Mouse (Mus musculus): ENCODE data around the gene Rad51b. TPM values are rescaled to one million over a fixed set of nuclear protein-coding genes. Genes with fewer than 3 reads are reported as not detected.

The Rad51b gene
- polyA plus RNA-seq, 1 experiment from 2014 or later: 4.3 TPM

DNA sequence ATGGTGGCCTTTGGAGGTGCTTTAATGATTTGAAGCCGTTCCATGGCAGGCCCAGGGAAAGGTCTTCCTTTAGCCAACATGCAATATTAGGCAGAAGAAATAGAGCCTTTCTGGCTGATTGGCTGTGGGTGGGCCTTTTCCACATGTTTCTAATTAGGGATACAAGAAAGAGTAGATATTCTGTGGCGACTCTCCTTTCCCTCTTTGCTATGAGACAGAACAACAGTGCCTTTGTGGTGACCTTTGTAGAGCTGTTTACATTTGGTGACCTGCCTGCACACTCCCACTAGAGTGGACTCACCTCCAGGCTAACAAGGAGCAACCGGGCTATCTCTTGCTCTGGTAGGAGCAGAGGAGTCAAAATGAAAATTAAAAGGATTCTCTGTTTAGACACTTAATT, 386.3 kb downstream of the Rad51b start:
- H3K9ac ChIP-seq: no peak overlapping the region
- no peaks in the 10 kb centered on the region for H3K36me3 ChIP-seq (replicated peaks)
- no peak overlapping the region for H3K4me2 ChIP-seq
- 63% methylated on average over 3 of the region's 3 CpGs for WGBS (ENCODE audit: insufficient replicate concordance)
- ATAC-seq (ENCODE audit: insufficient read depth): no peak
- peaks cover 13% of the 10 kb centered on the region; the same call in 1 of the 2 replicates for H3K4me1 ChIP-seq (replicated peaks)
- no peak overlapping the region for H3K4me3 ChIP-seq (replicated peaks)
- no peaks in the 10 kb centered on the region for H3K9me3 ChIP-seq (replicated peaks)
- H3K27ac ChIP-seq (replicated peaks): peak overlapping the region; percentile 48; the same call in 1 of the 2 replicates
- no peaks in the 10 kb centered on the region for H3K27me3 ChIP-seq

DNA sequence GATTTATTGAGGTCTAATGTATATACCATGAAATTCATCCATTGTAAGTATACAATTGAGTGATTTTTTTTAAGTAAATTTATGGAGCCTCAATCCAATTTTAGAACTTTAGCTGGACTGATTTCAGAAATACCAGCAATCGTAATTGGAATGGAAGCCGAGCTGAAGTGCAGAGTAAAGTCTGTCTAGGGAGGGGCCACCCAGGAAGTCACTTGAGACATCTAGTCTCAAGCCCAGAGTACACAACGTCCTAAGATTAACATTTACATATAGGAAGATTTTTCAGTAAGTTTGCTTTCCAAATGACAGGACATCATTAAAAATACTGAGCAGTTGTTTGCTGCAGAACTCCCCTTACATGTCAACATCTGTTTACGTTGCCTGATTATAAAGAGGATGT, 386.7 kb downstream of the Rad51b start:
- ATAC-seq (ENCODE audit: insufficient read depth): no peak
- no peaks in the 10 kb centered on the region for H3K27me3 ChIP-seq
- H3K4me2 ChIP-seq: no peak overlapping the region
- H3K36me3 ChIP-seq (replicated peaks): no peaks in the 10 kb centered on the region
- H3K9me3 ChIP-seq (replicated peaks): no peaks in the 10 kb centered on the region
- H3K4me1 ChIP-seq (replicated peaks): peaks cover 15% of the 10 kb centered on the region; the same call in 1 of the 2 replicates
- H3K9ac ChIP-seq: no peak overlapping the region
- H3K4me3 ChIP-seq (replicated peaks): no peak overlapping the region
- WGBS (ENCODE audit: insufficient replicate concordance): 56% methylated on average over 4 of the region's 4 CpGs
- no peak overlapping the region; the same call in 1 of the 2 replicates for H3K27ac ChIP-seq (replicated peaks)

DNA sequence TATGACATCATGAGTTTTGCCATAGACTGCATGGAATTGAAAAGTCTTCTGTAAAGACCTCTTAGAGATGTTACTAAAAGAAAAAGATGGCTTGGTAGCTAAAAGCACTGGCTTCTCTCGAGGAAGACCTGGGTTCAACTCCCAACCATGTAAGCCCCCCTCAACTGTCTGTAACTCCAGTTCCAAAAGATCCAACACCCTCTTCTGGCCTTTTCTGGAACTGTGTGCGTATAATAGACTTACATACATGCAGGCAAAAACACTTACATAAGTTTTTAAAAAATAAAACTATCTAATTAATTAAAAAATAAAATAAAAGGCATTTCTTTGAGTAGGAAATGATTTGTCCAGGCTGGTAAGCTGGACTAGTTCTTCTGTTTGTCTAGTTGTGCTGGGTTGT, 387.3 kb downstream of the Rad51b start:
- Histone ChIP-seq H3K36me3 (replicated peaks) (no peaks in the 10 kb centered on the region), H3K27ac (replicated peaks) (no peak overlapping the region; the same call in 1 of the 2 replicates), H3K9me3 (replicated peaks) (no peaks in the 10 kb centered on the region), H3K4me3 (replicated peaks) (no peak overlapping the region), H3K4me1 (replicated peaks) (peaks cover 16% of the 10 kb centered on the region; the same call in 1 of the 2 replicates), H3K4me2 (no peak overlapping the region), H3K27me3 (no peaks in the 10 kb centered on the region), H3K9ac (no peak overlapping the region)
- 64% methylated on average over 2 of the region's 2 CpGs for WGBS (ENCODE audit: insufficient replicate concordance)
- ATAC-seq (ENCODE audit: insufficient read depth): no peak

DNA sequence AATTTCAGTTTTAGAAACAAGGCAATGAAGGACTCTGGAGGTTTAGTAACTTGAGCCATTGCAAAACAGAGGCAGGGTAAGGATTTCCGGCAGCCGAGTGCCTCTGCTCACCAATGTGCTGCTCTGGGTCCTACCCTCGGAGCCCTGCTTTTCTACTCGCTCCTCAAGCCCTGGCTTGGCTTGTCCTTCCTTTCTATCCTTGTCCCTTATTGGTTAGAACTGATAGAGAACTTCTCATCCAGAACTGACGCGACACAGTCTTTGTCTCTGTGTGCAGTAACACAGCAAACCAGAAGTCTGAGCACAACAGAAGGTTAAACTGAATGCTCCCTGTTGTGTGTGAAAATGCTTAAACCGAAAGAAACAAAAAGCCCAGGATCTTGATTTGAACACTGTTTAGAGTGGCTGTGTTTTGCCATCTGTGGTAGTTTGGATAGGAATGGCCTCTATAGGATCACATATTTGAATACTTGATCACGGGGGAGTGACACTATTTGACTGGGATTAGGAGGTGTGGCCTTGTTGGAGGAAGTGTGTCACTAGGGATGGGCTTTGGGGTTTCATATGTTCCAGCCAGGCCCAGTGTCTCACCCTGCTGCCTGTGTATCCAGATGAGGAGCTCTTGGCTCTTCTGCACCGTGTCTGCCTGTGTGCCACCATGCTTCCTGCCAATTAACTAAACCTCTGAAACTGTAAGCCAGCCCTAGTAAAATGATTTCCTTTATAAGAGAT, 389.7 kb downstream of the Rad51b start:
- Histone ChIP-seq H3K4me2 (no peak overlapping the region), H3K4me1 (replicated peaks) (peaks cover 16% of the 10 kb centered on the region; the same call in 1 of the 2 replicates), H3K9me3 (replicated peaks) (no peaks in the 10 kb centered on the region), H3K9ac (no peak overlapping the region), H3K4me3 (replicated peaks) (no peak overlapping the region), H3K27ac (replicated peaks) (no peak overlapping the region; the same call in 1 of the 2 replicates), H3K36me3 (replicated peaks) (no peaks in the 10 kb centered on the region), H3K27me3 (no peaks in the 10 kb centered on the region)
- 60% methylated on average over 9 of the region's 9 CpGs for WGBS (ENCODE audit: insufficient replicate concordance)
- ATAC-seq (ENCODE audit: insufficient read depth): no peak

DNA sequence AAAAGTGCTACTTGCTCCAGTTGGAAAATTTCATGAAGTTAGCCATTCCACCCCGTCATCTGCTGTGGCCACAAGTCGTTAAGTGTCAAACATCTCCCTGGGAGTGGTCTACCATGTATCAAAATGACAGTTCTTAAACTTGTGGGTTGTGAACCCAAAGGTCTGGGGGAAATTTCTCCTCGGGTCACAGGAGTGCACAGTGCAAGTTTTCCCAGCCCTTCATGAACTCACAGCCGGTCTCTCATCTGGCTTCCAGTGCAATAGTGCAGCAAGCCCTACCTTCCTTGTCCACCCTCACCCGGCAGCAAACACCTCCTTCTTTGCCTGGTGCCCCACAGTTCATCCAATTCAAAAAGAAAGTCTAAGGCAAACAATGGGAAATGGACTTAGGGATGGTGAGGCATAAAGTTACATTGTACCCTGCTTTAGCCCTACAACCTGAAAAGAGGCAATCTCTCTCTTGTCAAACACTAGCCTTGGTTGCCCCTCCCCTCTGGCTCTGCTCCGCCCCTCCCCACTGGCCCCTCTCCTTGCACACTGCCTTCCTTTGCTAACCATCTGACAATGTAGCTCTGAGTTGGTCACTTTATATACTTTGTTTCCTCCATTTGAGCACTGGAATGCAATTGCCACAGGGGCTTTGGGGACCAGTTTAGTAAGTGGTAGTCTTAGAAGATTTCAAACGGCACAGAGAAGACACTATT, 390.8 kb downstream of the Rad51b start:
- H3K36me3 ChIP-seq (replicated peaks): no peaks in the 10 kb centered on the region
- 0 out of 2 replicates have a peak overlapping the region, but pooled peaks have one; percentile 10 for H3K27ac ChIP-seq (replicated peaks)
- H3K27me3 ChIP-seq: no peaks in the 10 kb centered on the region
- no peak overlapping the region for H3K9ac ChIP-seq
- H3K4me1 ChIP-seq (replicated peaks): peaks cover 20% of the 10 kb centered on the region; the same call in 1 of the 2 replicates
- no peak for ATAC-seq (ENCODE audit: insufficient read depth)
- H3K9me3 ChIP-seq (replicated peaks): no peaks in the 10 kb centered on the region
- no peak overlapping the region for H3K4me2 ChIP-seq
- WGBS (ENCODE audit: insufficient replicate concordance): 36% methylated on average over 7 of the region's 7 CpGs
- no peak overlapping the region for H3K4me3 ChIP-seq (replicated peaks)

DNA sequence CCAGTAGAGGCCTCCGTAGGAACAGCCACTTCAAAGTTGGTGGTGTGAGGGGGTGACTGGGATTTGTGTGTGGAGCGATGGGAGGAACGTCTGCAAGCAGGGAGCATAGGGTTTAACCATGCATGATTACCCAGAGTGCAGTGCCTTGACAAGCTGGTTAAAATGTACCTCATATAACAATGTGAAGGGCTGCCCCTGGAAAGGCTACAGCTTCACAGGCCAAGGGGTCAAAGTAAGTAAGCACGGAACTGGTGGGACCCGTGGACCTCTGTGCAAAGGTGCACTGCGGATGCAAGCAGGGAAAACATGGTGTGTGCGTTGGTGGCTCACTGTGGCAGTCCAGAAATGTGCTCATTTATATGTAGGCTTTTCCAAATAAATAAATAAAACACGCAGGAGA, 392.2 kb downstream of the Rad51b start:
- Histone ChIP-seq H3K4me1 (replicated peaks) (0 out of 2 replicates have a peak, but pooled peaks cover 15% of the 10 kb centered on the region), H3K27ac (replicated peaks) (no peak overlapping the region; the same call in 1 of the 2 replicates), H3K4me2 (no peak overlapping the region), H3K9me3 (replicated peaks) (no peaks in the 10 kb centered on the region), H3K9ac (no peak overlapping the region), H3K4me3 (replicated peaks) (no peak overlapping the region), H3K27me3 (no peaks in the 10 kb centered on the region), H3K36me3 (replicated peaks) (no peaks in the 10 kb centered on the region)
- peak; percentile 81 for ATAC-seq (ENCODE audit: insufficient read depth)
- WGBS (ENCODE audit: insufficient replicate concordance): 69% methylated on average over 8 of the region's 8 CpGs

DNA sequence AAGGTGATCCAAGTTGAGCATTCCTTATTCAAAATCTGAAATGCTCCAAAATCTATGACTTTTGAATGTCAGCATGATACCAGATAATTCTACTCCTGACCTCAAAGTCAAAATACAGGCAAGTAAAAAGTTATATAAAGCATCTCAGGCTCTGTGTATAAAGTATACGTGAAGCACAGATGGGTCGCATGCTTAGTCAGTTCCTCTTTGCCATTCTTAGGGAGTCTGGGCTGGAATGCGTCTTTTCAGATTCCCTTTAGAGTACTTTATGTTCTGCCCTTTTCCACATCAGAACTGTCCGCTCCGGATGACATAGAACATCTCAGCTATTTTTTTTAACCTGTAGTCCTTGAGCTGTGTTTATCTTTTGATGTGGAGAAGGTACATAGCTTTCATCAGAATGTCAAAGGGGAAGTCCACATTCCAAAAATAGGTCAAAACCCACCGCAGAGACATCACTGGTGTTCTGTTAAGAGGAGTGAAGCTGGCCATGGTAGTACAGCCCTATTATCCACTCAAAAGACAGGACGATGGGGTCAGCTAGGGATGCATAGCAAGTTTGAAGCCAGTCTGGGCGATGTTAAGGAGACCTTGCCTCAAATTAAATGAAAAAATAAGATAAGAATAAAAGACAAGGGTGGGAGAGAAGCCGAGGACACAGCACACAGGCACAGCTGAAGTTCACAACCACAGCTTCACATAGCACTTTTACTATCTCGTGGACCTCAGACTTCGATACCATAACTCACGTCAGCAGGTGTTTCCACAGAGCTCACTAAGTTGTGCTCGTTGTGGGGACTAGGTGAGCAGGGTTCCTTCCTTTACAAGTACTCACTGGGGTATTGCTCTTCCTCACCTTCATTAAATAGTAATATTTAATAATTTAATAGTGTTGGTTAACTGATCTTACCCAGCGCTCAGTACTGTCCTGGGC, 395.1 kb downstream of the Rad51b start:
- Histone ChIP-seq H3K9me3 (replicated peaks) (no peaks in the 10 kb centered on the region), H3K27me3 (no peaks in the 10 kb centered on the region), H3K4me3 (replicated peaks) (no peak overlapping the region), H3K4me1 (replicated peaks) (0 out of 2 replicates have a peak, but pooled peaks cover 15% of the 10 kb centered on the region), H3K9ac (no peak overlapping the region), H3K36me3 (replicated peaks) (no peaks in the 10 kb centered on the region), H3K4me2 (no peak overlapping the region), H3K27ac (replicated peaks) (no peak overlapping the region)
- ATAC-seq (ENCODE audit: insufficient read depth): no peak
- 29% methylated on average over 14 of the region's 14 CpGs for WGBS (ENCODE audit: insufficient replicate concordance)

DNA sequence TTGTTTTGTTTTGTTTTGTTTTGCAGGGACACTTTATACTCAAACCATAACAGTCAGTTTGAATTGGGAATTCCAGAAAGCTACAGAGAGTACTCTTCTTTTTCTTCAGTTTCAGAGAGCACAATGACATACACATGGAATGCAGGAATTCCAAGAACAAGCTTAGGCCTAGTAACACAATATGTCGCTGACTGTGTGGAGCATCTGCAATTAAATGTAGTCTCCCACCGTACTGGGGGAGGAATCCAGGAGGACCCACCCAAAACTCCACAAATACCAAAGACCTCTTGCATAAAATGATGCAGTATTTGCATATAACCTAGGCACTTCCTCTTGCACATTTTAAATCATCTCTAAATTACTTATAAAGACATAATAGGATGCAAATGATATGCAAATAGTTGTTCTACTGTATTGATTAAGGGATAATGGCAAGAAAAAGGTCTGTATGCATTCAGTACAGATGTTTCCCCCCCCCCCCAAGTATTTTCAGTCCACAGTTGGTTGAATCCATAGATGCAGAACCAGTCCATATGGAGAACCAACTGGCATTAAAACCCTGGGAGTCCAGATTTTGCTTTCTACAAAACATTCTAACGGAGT, 398.9 kb downstream of the Rad51b start:
- Histone ChIP-seq H3K4me1 (replicated peaks) (0 out of 2 replicates have a peak, but pooled peaks cover 4% of the 10 kb centered on the region), H3K27me3 (no peaks in the 10 kb centered on the region), H3K27ac (replicated peaks) (no peak overlapping the region), H3K4me3 (replicated peaks) (no peak overlapping the region), H3K4me2 (no peak overlapping the region), H3K9me3 (replicated peaks) (no peaks in the 10 kb centered on the region), H3K36me3 (replicated peaks) (no peaks in the 10 kb centered on the region), H3K9ac (no peak overlapping the region)
- ATAC-seq (ENCODE audit: insufficient read depth): no peak
- 73% methylated on average over 3 of the region's 3 CpGs for WGBS (ENCODE audit: insufficient replicate concordance)

DNA sequence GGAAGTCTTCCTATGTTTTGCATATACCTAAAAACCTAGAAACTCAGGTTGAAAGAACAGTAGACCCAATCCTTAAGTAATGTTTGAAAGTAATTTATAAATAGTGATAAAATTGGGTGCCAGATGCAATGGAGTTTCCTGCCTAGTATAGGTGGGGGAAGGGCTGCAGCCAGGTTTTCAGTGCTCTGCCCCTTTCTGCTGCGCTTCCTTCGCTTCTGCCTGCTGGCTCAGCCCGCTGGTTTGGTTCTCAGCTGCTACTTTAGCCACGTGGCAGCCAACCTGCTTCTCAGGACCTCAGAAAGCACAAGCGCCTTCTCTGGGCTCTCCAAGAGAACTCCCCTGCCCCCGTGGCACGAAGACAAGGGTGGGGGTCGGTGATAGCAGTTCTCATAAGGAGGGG, 406.5 kb downstream of the Rad51b start:
- Histone ChIP-seq H3K4me1 (replicated peaks) (no peaks in the 10 kb centered on the region), H3K4me2 (no peak overlapping the region), H3K27me3 (no peaks in the 10 kb centered on the region), H3K9ac (no peak overlapping the region), H3K4me3 (replicated peaks) (no peak overlapping the region), H3K27ac (replicated peaks) (no peak overlapping the region), H3K36me3 (replicated peaks) (no peaks in the 10 kb centered on the region), H3K9me3 (replicated peaks) (no peaks in the 10 kb centered on the region)
- no peak for ATAC-seq (ENCODE audit: insufficient read depth)
- WGBS (ENCODE audit: insufficient replicate concordance): 58% methylated on average over 8 of the region's 8 CpGs

DNA sequence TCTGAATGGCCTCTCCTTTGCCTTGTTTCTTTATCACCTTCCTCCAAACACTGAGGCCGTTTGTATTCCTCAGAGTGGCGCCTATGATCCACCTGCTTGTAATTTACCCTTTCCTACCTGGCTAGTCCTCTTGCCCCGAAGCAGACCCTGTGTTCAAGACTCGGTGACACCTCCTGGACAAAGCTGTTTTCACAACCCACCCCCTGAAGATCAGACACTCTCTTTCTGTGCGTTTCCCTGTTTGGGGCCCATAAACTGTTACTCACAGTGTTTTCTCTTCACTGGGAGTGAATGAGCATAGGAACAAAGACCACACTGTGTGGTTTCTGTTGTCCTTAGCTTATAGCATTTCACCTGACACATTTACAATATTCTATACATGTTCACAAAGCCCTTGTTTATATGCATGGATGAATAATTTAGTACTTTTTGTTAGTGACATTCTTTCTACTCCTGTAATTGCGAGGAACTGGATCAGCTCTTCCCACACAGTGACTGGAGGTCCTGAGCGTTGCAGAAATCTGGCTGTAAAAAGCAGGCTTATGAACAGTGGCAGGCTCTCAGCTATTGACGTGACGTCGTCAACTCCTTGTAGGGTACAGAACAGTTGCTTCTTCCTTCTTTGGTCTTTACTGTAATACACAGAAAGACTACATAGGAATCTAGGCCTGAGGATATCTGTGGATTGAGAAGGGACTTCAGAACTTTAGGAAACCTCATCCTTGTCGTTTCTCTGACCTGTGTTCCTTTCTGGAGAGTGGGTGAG, 408.6 kb downstream of the Rad51b start:
- Histone ChIP-seq H3K27ac (replicated peaks) (no peak overlapping the region), H3K9me3 (replicated peaks) (no peaks in the 10 kb centered on the region), H3K4me3 (replicated peaks) (no peak overlapping the region), H3K27me3 (no peaks in the 10 kb centered on the region), H3K36me3 (replicated peaks) (no peaks in the 10 kb centered on the region), H3K4me1 (replicated peaks) (no peaks in the 10 kb centered on the region), H3K9ac (no peak overlapping the region), H3K4me2 (no peak overlapping the region)
- no peak for ATAC-seq (ENCODE audit: insufficient read depth)
- 61% methylated on average over 11 of the region's 11 CpGs for WGBS (ENCODE audit: insufficient replicate concordance)
